Mouse (Mus musculus): ENCODE results near the gene Gm281.
"Not testable (repeated sequence)": the region's sequence is repeated elsewhere in the genome, so short reads cannot be mapped to it uniquely, and the experiment has no call there.

Gm281 gene

DNA sequence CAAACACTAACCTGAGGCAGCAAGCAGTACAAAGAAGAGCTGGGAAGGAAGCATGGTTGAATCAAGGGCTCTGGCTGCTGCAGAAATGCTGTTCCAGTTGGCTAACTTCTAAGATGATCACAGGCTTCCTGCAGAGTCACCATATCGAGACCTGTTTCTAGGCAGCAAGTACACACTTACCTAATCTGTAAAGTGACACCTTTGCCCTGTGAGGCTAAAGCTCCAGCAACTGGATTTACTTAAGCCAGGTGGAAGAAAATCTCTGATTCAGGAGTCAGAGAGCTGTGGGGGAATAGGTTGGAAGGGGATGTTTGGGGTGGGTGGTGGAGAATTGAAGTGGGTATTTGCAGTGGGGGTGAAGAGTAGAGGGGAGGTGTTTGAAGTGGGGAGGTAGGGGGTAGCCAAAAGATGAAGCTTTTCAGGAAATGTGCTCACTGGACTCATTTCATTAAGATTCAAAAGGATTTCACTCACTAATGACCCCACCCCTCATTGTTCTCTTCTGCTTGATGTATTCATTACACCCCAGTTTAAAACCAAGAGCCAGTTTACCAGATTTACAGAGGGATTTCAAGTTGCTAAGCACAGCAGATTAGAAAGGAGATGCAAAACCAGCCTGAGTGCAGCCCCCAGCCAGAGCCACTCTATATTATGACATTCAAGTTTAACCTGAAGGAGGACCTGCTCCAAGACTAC is at the start of gene Gm281:
Gm281 (minus strand) TSS at position 92 of the 696 bp plus-strand sequence.
- DNase-seq, result no peak

DNA sequence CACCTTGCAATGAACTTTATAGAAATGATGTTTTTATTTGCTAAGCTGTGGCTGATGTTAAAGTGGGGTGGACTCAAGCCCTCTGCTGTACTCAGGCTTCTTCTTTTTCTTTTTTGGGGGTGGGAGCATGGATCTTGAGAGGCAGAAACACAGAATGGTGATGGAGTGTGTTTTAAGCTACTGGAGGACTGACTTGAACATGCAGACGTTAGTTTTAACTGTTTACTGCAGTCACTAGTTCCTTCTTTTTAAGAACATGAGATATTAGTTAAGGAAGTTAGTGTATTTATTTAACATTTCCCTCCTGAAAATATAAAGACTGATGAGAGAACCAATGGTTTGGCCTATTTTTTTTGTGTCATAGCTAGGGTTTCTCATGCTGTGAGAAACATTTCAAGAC is 49.2 kb upstream of the Gm281 start:
- no peak for DNase-seq

DNA sequence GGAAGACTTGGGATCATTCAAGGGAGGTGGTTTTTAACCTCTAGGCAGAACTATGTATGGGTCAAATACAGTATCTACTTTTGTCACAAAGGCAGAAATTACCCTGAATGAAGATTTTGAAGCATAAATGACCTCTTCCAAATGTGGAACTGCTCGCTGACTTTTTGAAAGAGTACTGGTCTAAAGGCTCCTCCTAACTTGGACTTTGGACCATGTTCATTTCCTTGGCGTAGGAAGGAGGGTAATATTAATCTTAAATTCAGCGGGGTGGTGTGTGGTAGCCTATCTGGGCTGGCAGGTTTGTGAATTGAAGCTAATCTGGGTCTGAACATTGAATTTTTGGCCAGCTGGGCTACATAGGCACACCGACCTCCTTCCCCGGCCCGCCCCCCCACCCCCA is 48.2 kb upstream of the Gm281 start:
- DNase-seq, result no peak

DNA sequence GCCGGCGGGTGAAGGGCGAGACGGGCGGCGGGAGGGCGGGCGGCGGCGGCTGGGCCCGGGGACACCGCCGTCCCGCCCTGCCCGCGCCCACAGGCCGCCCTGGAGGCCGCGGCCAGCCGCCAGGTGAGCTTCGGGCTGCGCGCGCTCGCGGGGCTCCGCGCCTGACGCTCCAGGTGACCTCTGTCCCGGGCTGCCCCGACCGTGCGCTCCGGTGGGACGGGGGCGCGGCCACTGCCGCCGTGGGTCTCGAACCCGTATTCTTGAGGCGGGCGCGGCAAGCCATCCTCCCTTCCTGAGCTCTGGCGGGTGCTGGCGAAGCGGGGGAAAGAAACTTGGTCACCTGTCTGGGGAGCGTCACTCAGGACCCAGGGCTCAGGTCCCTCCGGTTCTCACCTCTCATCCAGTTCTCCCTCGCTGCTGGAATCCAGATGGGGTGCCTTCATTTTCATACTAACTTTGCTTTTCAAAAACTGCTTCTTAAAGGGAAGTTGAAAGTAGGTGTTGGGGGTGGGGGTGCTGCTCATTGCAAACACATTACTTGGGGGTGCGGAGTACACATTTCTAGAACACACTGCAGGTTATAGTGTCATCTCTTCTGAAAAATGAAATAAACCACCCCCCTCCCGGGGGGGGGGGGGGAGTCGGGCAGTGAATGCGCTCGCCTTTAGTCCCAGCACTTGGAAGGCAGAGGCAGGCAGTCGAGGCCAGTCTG is 47.3 kb upstream of the Gm281 start, which contains the start of the genes Atxn7 and Thoc7:
Atxn7 (plus strand) TSS at position 40 of the 712 bp plus-strand sequence.
Thoc7 (minus strand) TSS at position 452 of the 712 bp plus-strand sequence.
- DNase-seq, result peak; percentile 57

DNA sequence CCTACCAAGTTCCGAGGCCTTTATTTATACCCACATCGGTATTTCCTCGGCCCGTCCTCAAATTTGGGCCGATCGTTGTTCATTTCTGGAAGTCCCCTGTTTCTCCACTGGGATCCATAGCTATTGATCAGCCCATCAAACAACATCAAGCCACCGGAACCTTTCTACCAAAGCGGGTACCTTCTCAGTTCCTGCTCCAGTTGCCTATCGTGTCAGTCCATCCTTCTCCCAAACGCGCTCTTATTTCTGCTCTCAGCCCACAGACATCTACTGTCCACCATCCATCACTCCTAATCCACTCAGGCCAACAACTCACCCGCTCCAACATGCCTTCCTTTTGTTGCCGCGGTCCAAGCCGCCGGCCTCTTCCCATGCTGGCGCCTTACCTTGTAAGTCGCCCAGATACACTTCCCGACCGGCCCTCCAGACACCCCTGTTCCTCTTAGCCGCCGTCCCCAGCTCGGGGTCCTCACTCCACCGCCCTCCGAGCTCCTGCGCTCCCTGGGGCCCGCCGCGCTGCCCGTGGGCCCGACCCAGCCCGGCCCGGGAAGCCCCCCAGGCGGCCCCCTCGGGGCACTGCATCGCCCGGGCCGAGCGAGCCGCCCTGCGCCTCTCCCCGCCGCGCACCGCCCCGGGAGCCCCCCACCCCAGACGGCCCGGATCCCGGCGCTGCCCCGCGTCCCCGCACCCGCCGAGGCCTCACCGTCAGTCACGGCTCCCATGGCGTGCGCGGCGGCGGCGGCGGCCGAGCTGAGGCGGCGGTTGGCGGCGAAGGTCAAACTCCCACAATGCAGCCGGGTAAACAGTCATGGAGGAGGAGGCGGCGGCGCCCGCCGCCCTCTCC is 46.4 kb upstream of the Gm281 start:
- DNase-seq, result peak; percentile 57

DNA sequence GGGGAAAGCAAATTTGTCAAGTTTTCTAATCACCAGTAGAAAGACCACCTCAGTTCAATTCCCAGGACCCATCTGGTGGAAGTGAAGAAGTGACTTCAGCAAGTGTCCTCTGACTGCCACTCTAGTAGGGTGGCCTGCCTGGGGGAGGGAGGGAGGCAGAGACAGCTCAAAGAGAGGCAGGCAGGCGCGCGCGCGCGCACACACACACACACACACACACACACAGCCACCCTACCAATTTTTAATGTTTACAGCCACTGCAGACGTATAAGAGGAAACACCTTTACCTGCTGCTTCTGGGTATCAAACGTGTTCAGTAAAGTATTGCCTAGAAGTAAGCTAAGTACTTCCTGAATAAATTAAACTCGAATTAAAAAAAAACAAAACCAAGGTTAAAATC is 45.8 kb upstream of the Gm281 start:
- DNase-seq, result peak; percentile 21

DNA sequence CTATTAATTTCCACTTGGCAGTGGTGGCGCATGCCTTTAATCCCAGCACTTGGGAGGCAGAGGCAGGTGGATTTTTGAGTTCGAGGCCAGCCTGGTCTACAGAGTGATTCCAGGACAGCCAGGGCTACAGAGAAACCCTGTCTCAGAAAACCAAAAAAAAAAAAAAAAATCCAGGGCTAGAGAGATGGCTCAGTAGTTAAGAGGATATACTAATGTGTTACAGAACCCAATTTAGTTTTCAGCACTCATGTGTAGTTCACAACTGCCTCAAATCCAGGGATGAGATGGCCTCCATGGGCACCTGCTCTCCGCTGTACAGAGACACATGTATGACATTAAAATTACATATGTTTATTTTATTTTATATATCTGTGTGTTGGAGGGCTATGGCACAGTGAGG is 37.9 kb upstream of the Gm281 start:
- DNase-seq, result not testable (repeated sequence)

DNA sequence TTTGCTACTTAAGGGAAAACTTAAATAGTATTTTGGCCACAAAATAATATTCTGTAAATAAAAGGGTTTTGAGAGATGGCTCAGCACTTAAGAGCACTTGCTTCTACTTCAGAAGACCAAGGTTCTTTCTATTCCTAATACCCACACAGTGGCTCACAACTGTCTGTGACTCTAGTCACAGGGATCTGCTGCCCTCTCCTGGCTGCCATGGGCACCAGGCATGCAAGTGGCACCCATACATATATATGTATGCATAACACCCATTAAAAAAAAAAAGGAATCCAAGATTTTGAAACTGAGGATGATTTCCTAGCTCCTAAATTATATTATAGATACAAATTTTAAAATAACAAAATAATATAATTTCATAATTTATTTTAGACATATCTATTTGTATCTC is 36.1 kb upstream of the Gm281 start:
- DNase-seq, result no peak

DNA sequence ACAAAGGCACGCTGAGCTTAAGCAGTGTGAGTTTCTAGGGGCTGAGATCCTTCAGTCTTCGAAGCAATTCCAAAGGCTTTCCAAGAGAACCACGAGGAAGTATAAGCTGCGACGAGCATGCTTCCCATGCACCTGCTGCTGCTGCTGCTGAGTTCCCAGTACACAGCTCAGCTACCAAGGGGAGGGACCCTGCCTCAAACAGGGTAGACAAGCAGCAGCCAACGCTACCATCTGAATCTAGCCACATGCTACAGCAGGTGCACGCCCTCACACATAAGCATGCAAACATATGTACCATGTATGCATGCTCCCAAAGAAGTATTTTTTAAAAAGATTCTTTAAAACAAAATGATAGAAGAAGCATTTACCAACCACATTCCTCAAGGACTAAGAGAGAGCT is 34.1 kb upstream of the Gm281 start:
- no peak for DNase-seq

DNA sequence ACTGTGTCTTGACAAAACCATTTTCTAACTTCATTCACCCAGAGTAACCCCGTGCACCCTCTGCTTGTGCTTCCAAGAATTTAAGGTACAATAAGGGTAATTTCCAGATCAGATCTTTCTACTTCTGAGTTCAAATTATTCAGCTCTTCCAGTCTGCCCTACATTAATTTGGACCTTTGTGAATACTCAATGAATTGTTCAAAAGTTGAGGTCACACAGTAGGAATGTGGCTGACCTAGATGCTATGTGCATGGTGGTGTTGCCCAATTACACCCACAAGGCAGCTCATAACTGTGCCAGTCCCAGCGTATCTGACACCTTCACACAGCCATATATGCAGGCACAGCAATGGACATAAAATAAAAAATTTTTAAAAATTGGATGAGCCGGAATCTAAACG is 30.4 kb upstream of the Gm281 start:
- DNase-seq, result no peak

DNA sequence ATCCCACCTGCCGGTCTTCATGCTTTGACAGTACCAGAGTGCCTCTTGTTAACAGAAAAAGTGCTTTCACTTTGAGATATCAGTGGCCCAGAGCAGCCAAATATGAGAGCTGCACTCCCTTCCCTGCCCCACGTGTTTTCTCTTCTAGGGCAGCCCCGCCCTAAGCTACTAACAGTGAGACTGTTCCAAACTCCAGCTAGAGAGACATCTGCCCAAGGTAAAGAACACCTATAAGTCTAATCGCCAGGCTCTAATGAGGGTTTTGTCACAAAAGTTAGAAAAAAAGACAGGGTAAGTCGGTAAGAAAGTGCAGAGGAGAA is 19.7 kb upstream of the Gm281 start:
- no peak for DNase-seq

DNA sequence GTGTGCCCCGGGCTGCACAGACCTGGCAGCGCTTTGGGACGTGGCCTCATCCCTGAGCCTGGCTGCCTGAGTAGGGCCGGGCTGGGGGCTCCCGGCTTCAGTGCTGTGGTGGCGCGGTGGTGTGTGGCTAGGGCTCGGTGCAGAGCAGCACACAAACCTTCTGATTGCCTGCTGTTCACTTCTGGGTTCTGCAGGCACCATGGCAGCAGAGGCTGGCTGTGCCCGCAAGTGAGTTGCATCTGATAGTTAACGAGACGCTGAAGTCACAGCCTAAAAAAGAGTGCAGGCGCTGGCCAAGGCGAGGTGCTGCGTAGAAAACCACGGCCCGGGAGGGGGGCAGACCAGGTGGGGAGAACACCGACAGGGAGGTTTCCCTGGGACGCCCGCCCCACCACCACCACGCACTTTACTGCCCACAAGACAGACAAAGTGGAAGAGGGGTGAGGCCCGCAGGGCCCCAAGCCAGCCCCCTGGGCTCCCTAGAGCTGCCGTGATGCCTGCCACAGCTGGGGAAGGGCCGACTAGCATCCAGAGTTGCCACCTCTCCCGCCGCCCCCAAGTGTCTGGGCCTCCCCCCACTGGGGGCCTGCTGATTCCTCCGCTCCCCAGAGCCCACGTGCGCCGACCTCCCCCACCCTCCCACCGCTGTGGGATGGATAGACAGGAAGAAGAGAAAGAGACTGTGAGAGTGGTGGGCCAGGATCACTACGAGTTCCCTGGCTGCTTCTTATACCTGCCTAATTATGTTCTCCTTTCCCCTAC is 19.2 kb upstream of the Gm281 start:
- DNase-seq, result no peak

DNA sequence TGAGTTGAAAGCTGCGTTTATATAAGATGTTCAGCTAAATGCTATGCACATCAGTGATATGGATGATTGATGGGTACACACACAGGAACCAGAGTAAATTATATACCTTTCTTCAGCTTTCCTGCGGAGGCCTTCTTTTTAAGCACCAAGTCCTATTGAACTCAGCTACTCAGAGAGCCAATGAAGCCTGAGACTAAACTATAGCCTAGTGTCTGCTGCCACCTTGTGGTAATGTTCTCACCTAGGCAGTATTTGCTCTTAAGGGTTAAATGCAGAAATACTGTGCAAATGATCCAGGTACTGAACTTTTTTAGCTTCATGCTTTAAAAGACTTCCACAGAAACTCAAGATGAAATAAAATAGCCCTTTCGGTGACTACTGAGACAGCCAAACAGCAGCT is 3.4 kb upstream of the Gm281 start:
- peak; percentile 52 for DNase-seq

DNA sequence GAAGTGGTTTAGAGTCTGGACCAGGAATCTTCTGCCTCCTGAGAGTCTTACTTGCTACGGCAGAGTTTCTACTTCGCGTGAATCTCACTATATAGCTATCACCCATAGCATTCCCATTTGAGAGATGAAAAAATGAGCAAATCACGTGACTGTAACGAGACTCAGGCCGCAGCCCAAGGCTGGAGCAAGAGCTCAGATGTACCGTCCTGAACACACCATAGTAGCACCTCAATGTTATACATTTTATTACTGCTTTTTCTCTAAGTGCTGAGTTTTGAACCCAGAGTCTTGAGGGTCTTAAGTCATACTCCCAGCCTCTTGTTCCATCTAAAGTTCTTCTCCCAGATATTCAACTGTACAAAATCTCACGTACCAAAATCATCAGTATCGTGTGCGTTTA is 2.9 kb upstream of the Gm281 start:
- DNase-seq, result no peak

DNA sequence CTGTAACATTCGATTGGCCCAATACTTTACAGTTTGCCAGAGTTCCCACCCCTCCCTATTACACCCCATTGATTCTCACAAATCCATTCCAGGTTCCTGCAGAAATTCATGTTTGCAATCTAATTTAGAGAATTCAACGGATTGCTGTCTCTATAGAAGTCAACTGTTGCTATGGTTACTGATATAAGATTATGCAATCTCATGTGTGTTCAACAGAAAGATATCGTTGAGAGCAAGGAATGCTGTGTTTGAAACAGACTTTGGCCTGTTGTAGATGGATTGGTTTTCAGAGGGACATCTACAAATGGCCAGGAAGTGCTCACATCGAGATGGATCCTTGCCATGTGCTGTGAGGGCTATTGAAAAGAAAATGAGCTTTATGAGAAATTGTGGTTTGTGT is 929 bp upstream of the Gm281 start:
- DNase-seq, result no peak

DNA sequence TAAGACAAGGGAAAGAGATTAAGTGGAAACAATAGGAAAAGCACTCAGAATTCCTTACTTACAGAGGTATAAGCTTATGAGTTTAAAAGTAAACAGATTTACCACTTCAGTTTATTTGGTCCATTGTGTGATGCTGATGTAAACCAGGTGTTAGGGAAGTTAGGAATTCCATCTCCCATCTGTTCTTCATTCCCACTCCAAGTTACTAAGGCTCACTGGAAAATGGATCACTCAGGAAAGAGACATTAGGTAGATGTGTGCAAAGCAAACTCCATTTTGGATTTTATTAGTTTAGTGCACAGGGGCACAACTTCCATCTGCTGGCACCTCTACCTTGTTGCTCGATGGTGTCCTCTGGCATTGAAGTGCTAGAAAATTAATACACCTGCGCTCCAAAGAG is 4.1 kb downstream of the Gm281 start:
- no peak for DNase-seq

DNA sequence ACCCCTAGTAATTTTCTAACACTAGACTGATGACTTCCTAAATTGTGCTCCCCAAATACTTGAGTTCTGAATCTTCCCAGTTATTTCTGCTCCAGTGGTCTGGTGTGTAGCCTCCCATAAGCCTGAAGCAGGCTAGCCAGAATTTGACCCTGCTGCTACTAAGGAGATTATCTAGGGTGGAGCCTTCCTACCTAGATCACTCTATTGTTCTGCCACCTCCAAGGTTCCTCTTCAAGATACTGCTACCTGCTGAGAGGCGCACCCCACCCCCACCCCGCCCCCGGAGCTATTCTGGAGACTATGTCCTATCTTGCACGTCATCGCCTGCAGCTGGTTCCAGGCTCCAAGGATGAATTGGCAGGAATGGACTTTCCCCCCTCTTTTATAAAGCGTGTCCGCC is 7.1 kb downstream of the Gm281 start:
- DNase-seq, result no peak

DNA sequence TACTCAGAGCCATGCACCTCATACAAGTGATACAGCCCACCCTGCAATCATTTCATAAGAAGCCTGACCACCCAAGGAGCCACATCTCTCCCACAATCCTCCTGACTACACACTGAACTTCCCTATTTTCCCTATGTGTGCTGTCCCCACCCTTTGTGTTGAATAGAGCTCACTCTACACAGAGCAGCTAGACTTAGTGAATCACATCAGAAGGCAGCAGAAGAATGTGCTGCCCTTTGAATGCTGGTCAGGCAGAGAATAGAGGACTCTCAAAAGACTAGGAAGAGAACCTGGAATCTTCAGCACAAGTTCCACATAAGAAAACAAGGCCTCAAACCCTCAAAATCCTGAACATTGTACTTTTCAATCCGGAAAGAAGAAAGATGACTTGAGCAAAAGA is 7.8 kb downstream of the Gm281 start:
- DNase-seq, result no peak

DNA sequence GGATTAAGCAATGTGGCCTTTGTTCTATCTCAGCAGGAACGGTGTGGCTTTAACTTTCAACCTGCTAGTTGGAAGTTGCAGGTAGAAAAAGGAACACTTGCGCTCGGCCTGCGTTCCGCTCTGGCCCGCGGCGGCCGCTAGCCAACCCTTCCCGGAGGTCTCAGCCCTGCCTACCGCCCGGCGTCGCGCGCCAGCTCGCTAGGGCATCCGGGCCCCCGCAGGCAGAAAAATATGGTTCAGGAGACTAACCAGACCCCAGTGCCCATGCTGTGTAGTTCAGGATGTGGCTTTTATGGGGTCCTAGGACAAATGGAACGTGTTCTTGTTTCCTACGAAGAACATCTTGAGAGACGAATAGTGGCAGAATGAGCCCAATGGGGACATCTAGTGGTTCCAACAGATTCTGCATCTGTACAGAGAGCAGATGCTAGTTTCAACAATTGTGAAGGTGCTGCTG is 12.6 kb downstream of the Gm281 start:
- peak; percentile 44 for DNase-seq

DNA sequence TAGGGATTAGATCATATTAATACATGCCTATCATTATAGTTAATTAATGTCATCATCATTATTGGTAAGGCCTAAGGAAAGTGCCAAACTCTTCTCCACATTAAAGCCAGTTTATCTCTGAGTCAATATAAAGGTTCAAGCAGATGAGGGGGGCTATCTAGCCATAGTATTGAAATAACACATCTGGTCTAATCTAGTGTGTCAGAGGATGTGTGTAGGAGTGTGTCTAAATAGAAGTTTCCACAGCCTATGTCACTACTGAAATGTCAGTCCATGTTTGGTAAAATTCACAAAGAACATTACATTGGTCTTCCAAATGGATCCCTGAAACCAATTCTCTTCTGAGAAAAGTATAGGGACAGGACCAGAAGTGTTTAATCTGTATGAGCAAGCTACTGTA is 19.1 kb downstream of the Gm281 start:
- DNase-seq, result no peak

DNA sequence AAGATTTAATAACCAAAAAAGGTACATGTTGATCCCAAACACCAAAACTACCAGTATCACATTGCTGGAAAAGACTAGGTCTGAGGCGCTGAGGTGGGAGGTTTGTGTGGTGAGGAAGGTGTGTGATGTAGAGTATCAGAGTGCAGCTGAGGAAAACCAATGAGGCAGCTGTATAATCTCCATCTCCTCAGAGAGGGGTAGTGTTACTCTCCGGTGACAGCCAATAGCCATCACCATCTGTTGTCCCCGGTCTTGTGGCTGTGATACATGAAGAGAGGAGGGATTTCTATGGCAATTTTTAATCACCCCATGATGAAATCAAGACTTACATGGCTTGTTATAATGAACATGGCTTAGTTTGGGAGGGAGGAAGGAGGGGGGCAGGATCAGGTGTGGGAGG is 20.5 kb downstream of the Gm281 start:
- no peak for DNase-seq

DNA sequence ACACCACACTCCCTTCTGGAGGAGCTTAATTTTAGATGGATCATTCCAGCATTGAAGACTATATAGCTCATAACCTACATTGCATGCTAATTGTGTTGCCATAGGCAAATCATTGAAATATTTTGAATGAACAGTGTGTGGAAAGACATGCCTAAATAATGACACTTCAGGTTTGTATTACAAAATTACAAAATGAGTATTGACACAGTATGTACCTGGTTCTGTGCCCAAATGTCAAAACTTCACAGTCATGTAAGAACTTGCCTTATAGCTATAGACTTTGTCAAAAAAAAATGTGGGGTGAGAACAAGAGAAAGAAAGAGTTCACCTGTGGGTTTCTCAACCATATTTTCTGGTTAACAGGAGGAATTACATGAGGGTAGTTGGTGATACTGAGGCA is 52.9 kb downstream of the Gm281 start:
- no peak for DNase-seq
